Mouse (Mus musculus): ENCODE results near the gene Pcbp2. TPM values are rescaled to one million over a fixed set of nuclear protein-coding genes. Genes with fewer than 3 reads are reported as not detected.

The Pcbp2 gene
- polyA plus RNA-seq, 1 experiment from 2014 or later, result 247 TPM

DNA sequence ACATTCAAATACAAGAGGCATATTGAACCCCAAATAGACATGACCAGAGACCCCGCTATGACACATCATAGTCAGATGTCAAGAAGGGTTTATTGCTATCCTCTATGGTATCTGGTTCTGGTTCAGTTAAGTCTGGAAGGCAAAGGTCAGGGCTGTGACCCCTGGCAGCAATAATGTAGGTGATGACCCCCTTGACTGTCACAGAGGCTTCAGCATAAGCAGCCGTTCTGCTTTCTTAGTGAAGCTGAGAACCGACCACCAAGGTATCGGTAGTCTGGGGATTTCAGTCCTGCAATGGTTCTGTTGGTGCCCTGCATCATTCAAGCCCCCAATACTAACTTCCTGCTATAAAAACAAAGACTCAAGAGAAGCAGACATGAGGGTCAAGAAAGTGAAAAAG lies 61.2 kb downstream of the Pcbp2 start:
- WGBS, result 90% methylated on average over 4 of the region's 4 CpGs
- no peak overlapping the region for H3K27ac ChIP-seq (ENCODE audit: low read depth, low read length)
- H3K36me3 ChIP-seq (ENCODE audit: control insufficient read depth, insufficient read depth, low read length), result no peaks in the 10 kb centered on the region; the same call in 1 of the 2 replicates
- H3K4me3 ChIP-seq (ENCODE audit: low read depth, low read length), result no peak overlapping the region
- DNase-seq (ENCODE audit: low spot score) (no peak), ATAC-seq (replicated peaks; ENCODE audit: low FRiP score) (no peak)
- no peaks in the 10 kb centered on the region for H3K27me3 ChIP-seq (ENCODE audit: control insufficient read depth, insufficient read depth, low read length)
- H3K9me3 ChIP-seq (ENCODE audit: control insufficient read depth, low read length), result no peaks in the 10 kb centered on the region
- H3K4me2 ChIP-seq (ENCODE audit: low read depth, low read length, severe bottlenecking), result no peak overlapping the region
- no peak overlapping the region for H3K9ac ChIP-seq (ENCODE audit: low read length)
- no peaks in the 10 kb centered on the region for H3K4me1 ChIP-seq (replicated peaks; ENCODE audit: control insufficient read depth, insufficient read depth, low read length)

GRCm38 (mm10) chr15:102532106-102532900 lies 62.0 kb downstream of the Pcbp2 start:
- no peak overlapping the region for H3K9ac ChIP-seq (ENCODE audit: low read length)
- H3K4me3 ChIP-seq (ENCODE audit: low read depth, low read length), result no peak overlapping the region
- 86% methylated on average over 3 of the region's 3 CpGs for WGBS
- no peaks in the 10 kb centered on the region for H3K27me3 ChIP-seq (ENCODE audit: control insufficient read depth, insufficient read depth, low read length)
- no peaks in the 10 kb centered on the region; the same call in 1 of the 2 replicates for H3K36me3 ChIP-seq (ENCODE audit: control insufficient read depth, insufficient read depth, low read length)
- ATAC-seq (replicated peaks; ENCODE audit: low FRiP score) (no peak), DNase-seq (ENCODE audit: low spot score) (no peak)
- no peaks in the 10 kb centered on the region for H3K4me1 ChIP-seq (replicated peaks; ENCODE audit: control insufficient read depth, insufficient read depth, low read length)
- no peaks in the 10 kb centered on the region for H3K9me3 ChIP-seq (ENCODE audit: control insufficient read depth, low read length)
- H3K27ac ChIP-seq (ENCODE audit: low read depth, low read length), result no peak overlapping the region
- no peak overlapping the region for H3K4me2 ChIP-seq (ENCODE audit: low read depth, low read length, severe bottlenecking)

DNA sequence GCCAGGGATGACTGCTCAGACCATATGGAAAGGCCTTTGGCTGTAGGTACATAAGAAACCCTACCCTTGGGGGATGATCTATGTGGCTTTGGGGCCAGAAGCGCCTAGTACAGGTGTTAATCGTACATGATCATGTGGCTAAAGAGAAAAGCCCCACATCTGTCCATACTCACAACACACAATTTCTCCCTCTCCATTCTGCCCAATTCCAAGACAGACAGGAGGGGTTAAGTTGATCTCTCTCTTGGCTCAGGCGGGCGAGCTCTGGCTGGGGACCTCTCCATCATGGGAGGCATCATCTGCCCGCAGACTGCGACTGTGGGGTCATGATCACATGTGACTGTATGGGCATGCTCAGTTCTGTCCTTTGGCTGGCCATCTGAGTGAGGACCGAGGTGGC lies 63.6 kb downstream of the Pcbp2 start:
- H3K9me3 ChIP-seq (ENCODE audit: control insufficient read depth, low read length), result no peaks in the 10 kb centered on the region
- 96% methylated on average over 7 of the region's 7 CpGs for WGBS
- H3K4me3 ChIP-seq (ENCODE audit: low read depth, low read length), result no peak overlapping the region
- no peak overlapping the region for H3K4me2 ChIP-seq (ENCODE audit: low read depth, low read length, severe bottlenecking)
- no peak for DNase-seq (ENCODE audit: low spot score)
- ATAC-seq (replicated peaks; ENCODE audit: low FRiP score), result no peak
- no peak overlapping the region for H3K9ac ChIP-seq (ENCODE audit: low read length)
- H3K27ac ChIP-seq (ENCODE audit: low read depth, low read length), result no peak overlapping the region
- H3K27me3 ChIP-seq (ENCODE audit: control insufficient read depth, insufficient read depth, low read length), result no peaks in the 10 kb centered on the region
- H3K4me1 ChIP-seq (replicated peaks; ENCODE audit: control insufficient read depth, insufficient read depth, low read length), result no peaks in the 10 kb centered on the region
- H3K36me3 ChIP-seq (ENCODE audit: control insufficient read depth, insufficient read depth, low read length), result no peaks in the 10 kb centered on the region

GRCm38 (mm10) chr15:102544801-102545200 lies 74.5 kb downstream of the Pcbp2 start:
- no peak overlapping the region for H3K27ac ChIP-seq (ENCODE audit: low read depth, low read length)
- H3K4me1 ChIP-seq (replicated peaks; ENCODE audit: control insufficient read depth, insufficient read depth, low read length), result no peaks in the 10 kb centered on the region
- H3K4me3 ChIP-seq (ENCODE audit: low read depth, low read length), result no peak overlapping the region
- no peak overlapping the region for H3K4me2 ChIP-seq (ENCODE audit: low read depth, low read length, severe bottlenecking)
- no peaks in the 10 kb centered on the region for H3K36me3 ChIP-seq (ENCODE audit: control insufficient read depth, insufficient read depth, low read length)
- no peaks in the 10 kb centered on the region for H3K27me3 ChIP-seq (ENCODE audit: control insufficient read depth, insufficient read depth, low read length)
- ATAC-seq (replicated peaks; ENCODE audit: low FRiP score), result no peak
- WGBS, result 95% methylated on average over 4 of the region's 4 CpGs
- DNase-seq (ENCODE audit: low spot score), result no peak
- no peaks in the 10 kb centered on the region for H3K9me3 ChIP-seq (ENCODE audit: control insufficient read depth, low read length)
- no peak overlapping the region for H3K9ac ChIP-seq (ENCODE audit: low read length)

- no peak for DNase-seq (ENCODE audit: low spot score)
- no peaks in the 10 kb centered on the region for H3K27me3 ChIP-seq (ENCODE audit: control insufficient read depth, insufficient read depth, low read length)
- H3K9me3 ChIP-seq (ENCODE audit: control insufficient read depth, low read length), result no peaks in the 10 kb centered on the region
- no peaks in the 10 kb centered on the region for H3K36me3 ChIP-seq (ENCODE audit: control insufficient read depth, insufficient read depth, low read length)
- H3K4me2 ChIP-seq (ENCODE audit: low read depth, low read length, severe bottlenecking), result no peak overlapping the region
- H3K9ac ChIP-seq (ENCODE audit: low read length), result no peak overlapping the region
- no peak overlapping the region for H3K27ac ChIP-seq (ENCODE audit: low read depth, low read length)
- H3K4me1 ChIP-seq (replicated peaks; ENCODE audit: control insufficient read depth, insufficient read depth, low read length), result no peaks in the 10 kb centered on the region
- no peak for ATAC-seq (replicated peaks; ENCODE audit: low FRiP score)
- WGBS, result 84% methylated on average over 3 of the region's 3 CpGs
- no peak overlapping the region for H3K4me3 ChIP-seq (ENCODE audit: low read depth, low read length)
Observed at GRCm38 (mm10) chr15:102546246-102546645, 75.9 kb downstream of the Pcbp2 start.

DNA sequence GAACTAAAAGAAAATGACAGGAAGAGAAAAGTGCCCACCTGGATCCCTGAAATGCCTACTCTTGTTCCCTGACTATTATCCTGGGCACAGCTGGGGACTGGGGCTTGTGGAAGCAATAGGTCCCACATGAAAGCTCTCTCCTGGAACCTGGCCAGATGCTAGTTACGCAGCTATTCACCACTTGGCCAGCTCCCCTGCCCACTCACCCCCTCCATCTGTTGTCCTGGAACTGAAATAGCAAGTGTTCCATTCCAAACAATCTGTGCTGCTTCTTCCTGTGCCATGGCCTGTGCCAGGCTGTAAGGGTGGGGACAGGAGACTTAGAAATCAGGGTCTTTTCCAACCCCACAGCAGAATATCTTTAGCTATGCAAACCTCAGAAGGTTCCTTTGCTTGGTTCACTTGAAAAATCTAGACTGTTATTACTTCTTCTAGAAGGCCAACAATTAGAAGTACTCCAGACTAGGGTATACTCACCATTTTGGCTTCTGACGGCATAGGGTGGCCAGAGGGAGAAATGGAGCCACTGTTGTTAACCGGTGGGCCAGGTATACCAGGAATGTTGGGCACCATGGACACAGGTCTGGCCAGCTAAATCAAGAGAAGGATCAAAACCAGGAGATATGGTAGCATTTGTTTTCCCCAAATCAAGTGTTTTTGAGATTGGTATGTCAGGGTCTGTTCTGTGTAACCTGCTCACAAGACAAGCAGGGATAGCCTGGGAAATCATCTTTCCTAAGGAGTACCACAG lies 76.5 kb downstream of the Pcbp2 start:
- Histone ChIP-seq H3K9ac (ENCODE audit: low read length) (no peak overlapping the region), H3K36me3 (ENCODE audit: control insufficient read depth, insufficient read depth, low read length) (no peaks in the 10 kb centered on the region), H3K27ac (ENCODE audit: low read depth, low read length) (no peak overlapping the region), H3K27me3 (ENCODE audit: control insufficient read depth, insufficient read depth, low read length) (no peaks in the 10 kb centered on the region), H3K4me2 (ENCODE audit: low read depth, low read length, severe bottlenecking) (no peak overlapping the region), H3K4me1 (replicated peaks; ENCODE audit: control insufficient read depth, insufficient read depth, low read length) (no peaks in the 10 kb centered on the region), H3K9me3 (ENCODE audit: control insufficient read depth, low read length) (no peaks in the 10 kb centered on the region), H3K4me3 (ENCODE audit: low read depth, low read length) (no peak overlapping the region)
- ATAC-seq (replicated peaks; ENCODE audit: low FRiP score), result no peak
- DNase-seq (ENCODE audit: low spot score), result no peak
- WGBS, result 93% methylated on average over 3 of the region's 3 CpGs

- DNase-seq (ENCODE audit: low spot score) (no peak), ATAC-seq (replicated peaks; ENCODE audit: low FRiP score) (no peak)
- WGBS, result 94% methylated on average over 3 of the region's 3 CpGs
- H3K36me3 ChIP-seq (ENCODE audit: control insufficient read depth, insufficient read depth, low read length), result no peaks in the 10 kb centered on the region
- no peak overlapping the region for H3K9ac ChIP-seq (ENCODE audit: low read length)
- H3K4me2 ChIP-seq (ENCODE audit: low read depth, low read length, severe bottlenecking), result no peak overlapping the region
- no peak overlapping the region for H3K4me3 ChIP-seq (ENCODE audit: low read depth, low read length)
- no peaks in the 10 kb centered on the region for H3K4me1 ChIP-seq (replicated peaks; ENCODE audit: control insufficient read depth, insufficient read depth, low read length)
- H3K27me3 ChIP-seq (ENCODE audit: control insufficient read depth, insufficient read depth, low read length), result no peaks in the 10 kb centered on the region
- H3K9me3 ChIP-seq (ENCODE audit: control insufficient read depth, low read length), result no peaks in the 10 kb centered on the region
- H3K27ac ChIP-seq (ENCODE audit: low read depth, low read length), result no peak overlapping the region
Observed at GRCm38 (mm10) chr15:102547478-102547877, 77.1 kb downstream of the Pcbp2 start.
